Mouse (Mus musculus) right cerebral cortex, postnatal 4 days (tissue): ENCODE measurements around the gene Klf12.

Experiments used
- DNase-seq: peaks from one replicate; pipeline ENCODE4 v3.0.0-alpha.2; 2022

Gene Klf12

GRCm38 (mm10) chr14:100284119-100284860 lies at the start of gene Klf12:
Klf12 (minus strand) TSS chr14:100284679.
- peak; percentile 84 for DNase-seq

GRCm38 (mm10) chr14:100333369-100333768 lies 48.9 kb upstream of the Klf12 start:
- no peak for DNase-seq

GRCm38 (mm10) chr14:100328602-100329276 lies 44.3 kb upstream of the Klf12 start:
- no peak for DNase-seq

- DNase-seq = no peak
These were observed 39.8 kb upstream of the Klf12 start for GRCm38 (mm10) chr14:100324303-100324702.

GRCm38 (mm10) chr14:100322012-100322411 lies 37.5 kb upstream of the Klf12 start:
- DNase-seq = no peak

- no peak for DNase-seq
These were observed 32.3 kb upstream of the Klf12 start for GRCm38 (mm10) chr14:100316780-100317179.

GRCm38 (mm10) chr14:100314099-100314498 lies 29.6 kb upstream of the Klf12 start:
- DNase-seq = no peak

- DNase-seq = no peak
These were observed 16.4 kb upstream of the Klf12 start for GRCm38 (mm10) chr14:100300905-100301304.

GRCm38 (mm10) chr14:100298892-100299291 lies 14.4 kb upstream of the Klf12 start:
- no peak for DNase-seq

- peak; percentile 18 for DNase-seq
These were observed 2.2 kb upstream of the Klf12 start for GRCm38 (mm10) chr14:100286586-100287241.

- peak; percentile 72 for DNase-seq
These were observed 1.4 kb upstream of the Klf12 start for GRCm38 (mm10) chr14:100285656-100286585.

- DNase-seq = peak; percentile 71
These were observed 579 bp upstream of the Klf12 start for GRCm38 (mm10) chr14:100284861-100285655.

- DNase-seq = peak; percentile 49
These were observed 914 bp downstream of the Klf12 start for GRCm38 (mm10) chr14:100283411-100284118.

GRCm38 (mm10) chr14:100282651-100283050 lies 1.8 kb downstream of the Klf12 start:
- DNase-seq = no peak

- no peak for DNase-seq
These were observed 2.7 kb downstream of the Klf12 start for GRCm38 (mm10) chr14:100281734-100282133.

- DNase-seq = no peak
These were observed 10.3 kb downstream of the Klf12 start for GRCm38 (mm10) chr14:100274179-100274578.

- DNase-seq = no peak
These were observed 23.9 kb downstream of the Klf12 start for GRCm38 (mm10) chr14:100260531-100260930.

- DNase-seq = no peak
These were observed 41.4 kb downstream of the Klf12 start for GRCm38 (mm10) chr14:100243046-100243445.

- DNase-seq = no peak
These were observed 44.6 kb downstream of the Klf12 start for GRCm38 (mm10) chr14:100239874-100240273.

- no peak for DNase-seq
These were observed 47.7 kb downstream of the Klf12 start for GRCm38 (mm10) chr14:100236757-100237156.

- DNase-seq = no peak
These were observed 48.7 kb downstream of the Klf12 start for GRCm38 (mm10) chr14:100235746-100236145.
